Mouse (Mus musculus) midbrain, embryonic 16.5 days (tissue): ENCODE measurements around the gene Zfp334. TPM values are rescaled to one million over a fixed set of nuclear protein-coding genes. Genes with fewer than 3 reads are reported as not detected.

Experiments used
- ATAC-seq: fragments of 200-750 bp; cut with Nextera tagmentation; 2 replicates; pipeline ENCODE4 v1.8.0; 2017; ENCODE audit warnings: moderate TSS enrichment
- H3K27ac ChIP-seq: fragments of 300-500 bp; sonication (generic); 2 replicates; pipeline ENCODE4 v1.5.1; 2014; ENCODE audit warnings: mild to moderate bottlenecking, low read length, mixed read lengths
- H3K27me3 ChIP-seq: fragments of 300-500 bp; sonication (generic); 2 replicates; pipeline ENCODE4 v1.6.1; 2014; ENCODE audit warnings: low read depth, low read length, mixed read lengths; ENCODE audit not compliant: control insufficient read depth, insufficient read depth
- H3K36me3 ChIP-seq: fragments of 300-500 bp; sonication (generic); 2 replicates; pipeline ENCODE4 v1.6.1; 2014; ENCODE audit warnings: mild to moderate bottlenecking, low read length, moderate library complexity, mixed read lengths; ENCODE audit not compliant: control insufficient read depth, insufficient read depth
- H3K4me1 ChIP-seq: fragments of 300-500 bp; sonication (generic); 2 replicates; pipeline ENCODE4 v1.6.1; 2014; ENCODE audit warnings: mild to moderate bottlenecking, low read length, mixed read lengths; ENCODE audit not compliant: control insufficient read depth, insufficient read depth
- H3K4me2 ChIP-seq: fragments of 300-500 bp; sonication (generic); 2 replicates; pipeline ENCODE4 v1.6.1; 2014; ENCODE audit warnings: mild to moderate bottlenecking, low read length, mixed read lengths
- H3K4me3 ChIP-seq: fragments of 300-500 bp; sonication (generic); 2 replicates; pipeline ENCODE4 v1.5.1; 2014; ENCODE audit warnings: low read depth, mild to moderate bottlenecking, low read length, moderate library complexity, mixed read lengths
- H3K9ac ChIP-seq: fragments of 300-500 bp; sonication (generic); 2 replicates; pipeline ENCODE4 v1.6.1; 2014; ENCODE audit warnings: low read depth, low read length, mixed read lengths
- H3K9me3 ChIP-seq: fragments of 300-500 bp; sonication (generic); replicated peaks from 2 replicates; pipeline ENCODE4 v1.6.1; 2014; ENCODE audit warnings: mild to moderate bottlenecking, low read length, mixed read lengths; ENCODE audit not compliant: control insufficient read depth, poor library complexity, severe bottlenecking
- WGBS: fragments of 180-500 bp; shearing (Covaris S2); extraction: QIAGEN DNeasy Blood & Tissue Kit; methylation state at CpG from one replicate; pipeline ENCODE4 v1.1.7; 2014; 5-methylcytosine and 5-hydroxymethylcytosine counted together
- polyA plus RNA-seq: library from polyadenylated mRNA; unstranded; fragments of >200 nt; fragmentation: Nextera tagmentation; extraction: Ambion mirVana; gene quantifications from 2 replicates; pipeline ENCODE4 v1.2.1, GENCODE M21; 2015

Zfp334 gene
- polyA plus RNA-seq, 1 experiment from 2014 or later = 9.5 TPM

- Histone ChIP-seq H3K36me3 (no peaks in the 10 kb centered on the region), H3K27ac (no peak overlapping the region), H3K4me1 (peaks cover 12% of the 10 kb centered on the region; the same call in 1 of the 2 replicates), H3K9me3 (no peaks in the 10 kb centered on the region), H3K9ac (no peak overlapping the region), H3K4me2 (no peak overlapping the region), H3K27me3 (no peaks in the 10 kb centered on the region), H3K4me3 (no peak overlapping the region)
- no peak for ATAC-seq
- WGBS = 30% methylated on average over 3 of the region's 3 CpGs
These were observed 25.8 kb upstream of the Zfp334 start for GRCm38 (mm10) chr2:165413884-165414283.

GRCm38 (mm10) chr2:165407700-165408301 lies 19.7 kb upstream of the Zfp334 start:
- 36% methylated on average over 10 of the region's 10 CpGs for WGBS
- no peak for ATAC-seq

GRCm38 (mm10) chr2:165405351-165405750 lies 17.3 kb upstream of the Zfp334 start:
- no peaks in the 10 kb centered on the region for H3K9me3 ChIP-seq
- H3K27ac ChIP-seq = no peak overlapping the region
- no peak overlapping the region for H3K4me2 ChIP-seq
- no peak for ATAC-seq
- 57% methylated on average over 6 of the region's 6 CpGs for WGBS
- no peaks in the 10 kb centered on the region for H3K27me3 ChIP-seq
- no peaks in the 10 kb centered on the region for H3K36me3 ChIP-seq
- no peak overlapping the region for H3K9ac ChIP-seq
- no peaks in the 10 kb centered on the region for H3K4me1 ChIP-seq
- H3K4me3 ChIP-seq = no peak overlapping the region

More at GRCm38 (mm10) chr2:165407700-165408301, 19.7 kb upstream of the Zfp334 start:
- no peaks in the 10 kb centered on the region for H3K36me3 ChIP-seq
- H3K27ac ChIP-seq = no peak overlapping the region
- H3K4me1 ChIP-seq = no peaks in the 10 kb centered on the region
- H3K27me3 ChIP-seq = no peaks in the 10 kb centered on the region
- H3K9ac ChIP-seq = no peak overlapping the region
- H3K9me3 ChIP-seq = no peaks in the 10 kb centered on the region
- H3K4me3 ChIP-seq = no peak overlapping the region
- H3K4me2 ChIP-seq = no peak overlapping the region

GRCm38 (mm10) chr2:165404951-165405350 lies 16.9 kb upstream of the Zfp334 start:
- H3K27ac ChIP-seq = no peak overlapping the region
- 83% methylated on average over 9 of the region's 9 CpGs for WGBS
- ATAC-seq = no peak
- no peak overlapping the region for H3K4me2 ChIP-seq
- H3K36me3 ChIP-seq = no peaks in the 10 kb centered on the region
- H3K4me3 ChIP-seq = no peak overlapping the region
- H3K27me3 ChIP-seq = no peaks in the 10 kb centered on the region
- H3K9ac ChIP-seq = no peak overlapping the region
- no peaks in the 10 kb centered on the region for H3K9me3 ChIP-seq
- H3K4me1 ChIP-seq = no peaks in the 10 kb centered on the region

- ATAC-seq = no peak
- H3K9me3 ChIP-seq = 0 out of 2 replicates have a peak, but pooled peaks cover 2% of the 10 kb centered on the region
These were observed 10.2 kb upstream of the Zfp334 start for GRCm38 (mm10) chr2:165398164-165398785.

GRCm38 (mm10) chr2:165397502-165398163 lies 9.6 kb upstream of the Zfp334 start:
- Histone ChIP-seq H3K27ac (no peak overlapping the region), H3K9ac (0 out of 2 replicates have a peak overlapping the region, but pooled peaks have one; percentile 14), H3K4me3 (no peak overlapping the region), H3K27me3 (no peaks in the 10 kb centered on the region), H3K4me2 (no peak overlapping the region), H3K36me3 (no peaks in the 10 kb centered on the region), H3K4me1 (peaks cover 11% of the 10 kb centered on the region; the same call in 1 of the 2 replicates), H3K9me3 (0 out of 2 replicates have a peak, but pooled peaks cover 2% of the 10 kb centered on the region)
- WGBS = 58% methylated on average over 23 of the region's 23 CpGs
- ATAC-seq = no peak

More at GRCm38 (mm10) chr2:165398164-165398785, 10.2 kb upstream of the Zfp334 start:
- H3K27ac ChIP-seq = no peak overlapping the region
- H3K36me3 ChIP-seq = no peaks in the 10 kb centered on the region
- H3K27me3 ChIP-seq = no peaks in the 10 kb centered on the region
- H3K4me1 ChIP-seq = peaks cover 11% of the 10 kb centered on the region; the same call in 1 of the 2 replicates
- no peak overlapping the region for H3K9ac ChIP-seq
- no peak overlapping the region for H3K4me3 ChIP-seq
- H3K4me2 ChIP-seq = no peak overlapping the region
- WGBS = 56% methylated on average over 15 of the region's 15 CpGs

GRCm38 (mm10) chr2:165396831-165397501 lies 8.9 kb upstream of the Zfp334 start:
- H3K27ac ChIP-seq = no peak overlapping the region
- H3K4me3 ChIP-seq = no peak overlapping the region
- no peaks in the 10 kb centered on the region for H3K36me3 ChIP-seq
- peaks cover 11% of the 10 kb centered on the region; the same call in 1 of the 2 replicates for H3K4me1 ChIP-seq
- peak; percentile 49; the same call in 1 of the 2 replicates for ATAC-seq
- no peak overlapping the region for H3K4me2 ChIP-seq
- WGBS = 39% methylated on average over 20 of the region's 20 CpGs
- no peak overlapping the region for H3K9ac ChIP-seq
- 0 out of 2 replicates have a peak, but pooled peaks cover 2% of the 10 kb centered on the region for H3K9me3 ChIP-seq
- no peaks in the 10 kb centered on the region for H3K27me3 ChIP-seq

GRCm38 (mm10) chr2:165392156-165392555 lies 4.1 kb upstream of the Zfp334 start:
- ATAC-seq = no peak
- no peaks in the 10 kb centered on the region for H3K36me3 ChIP-seq
- H3K27me3 ChIP-seq = no peaks in the 10 kb centered on the region
- H3K4me3 ChIP-seq = no peak overlapping the region
- 90% methylated on average over 4 of the region's 4 CpGs for WGBS
- peaks cover 4% of the 10 kb centered on the region for H3K4me1 ChIP-seq
- 0 out of 2 replicates have a peak, but pooled peaks cover 2% of the 10 kb centered on the region for H3K9me3 ChIP-seq
- H3K27ac ChIP-seq = no peak overlapping the region
- H3K4me2 ChIP-seq = no peak overlapping the region
- H3K9ac ChIP-seq = no peak overlapping the region
